ENCODE assay signal across 9 mouse cellular contexts in genomic region chr2:179729002-179729401, GRCm38 (mm10).
DNase-seq lines count a peak whose midpoint lies in the region; ATAC-seq and TF ChIP-seq lines count a peak whose summit lies in the region.
"Had no signal": no experiment of that assay in that cellular context is flagged by ENCODE, and none has a peak within 500 bp of the region (broad histone marks: within the 10 kb centered on the region; RNA-seq: fewer than 3 reads in every experiment).

No protein-coding gene starts in this region.

- ATAC-seq in CD4-positive, CD25-positive, alpha-beta regulatory T cell, adult 4 months: no peak
- no peak for ATAC-seq in intestine, postnatal 0 days
- ATAC-seq in intestine, embryonic 16.5 days: no peak

- H3K27ac ChIP-seq in intestine, postnatal 0 days (ENCODE audit: low read depth, low read length): no peak overlapping the region
- no peak overlapping the region for H3K27ac ChIP-seq in intestine, embryonic 16.5 days (ENCODE audit: low read length)
- H3K27ac ChIP-seq: macrophage had no signal

- H3K36me3 ChIP-seq in intestine, postnatal 0 days (ENCODE audit: control insufficient read depth, insufficient read depth): no peaks in the 10 kb centered on the region
- no peaks in the 10 kb centered on the region for H3K36me3 ChIP-seq in intestine, embryonic 16.5 days (ENCODE audit: control insufficient read depth, insufficient read depth, low read length)

- H3K27me3 ChIP-seq in intestine, postnatal 0 days (replicated peaks; ENCODE audit: control insufficient read depth, insufficient read depth, low read length): no peaks in the 10 kb centered on the region
- no peaks in the 10 kb centered on the region for H3K27me3 ChIP-seq in intestine, embryonic 16.5 days (replicated peaks; ENCODE audit: control insufficient read depth, insufficient read depth, low read length)

- no peaks in the 10 kb centered on the region for H3K9me3 ChIP-seq in intestine, postnatal 0 days (ENCODE audit: control insufficient read depth)
- H3K9me3 ChIP-seq in intestine, embryonic 16.5 days (ENCODE audit: control insufficient read depth, low read length): no peaks in the 10 kb centered on the region

- 52% methylated on average over 8 of the region's 8 CpGs for WGBS in intestine, postnatal 0 days
- 47% methylated on average over 8 of the region's 8 CpGs for WGBS in intestine, embryonic 16.5 days

- H3K4me1 ChIP-seq in intestine, postnatal 0 days (replicated peaks; ENCODE audit: control insufficient read depth, insufficient read depth, low read length): no peaks in the 10 kb centered on the region
- 0 out of 2 replicates have a peak, but pooled peaks cover 2% of the 10 kb centered on the region for H3K4me1 ChIP-seq in intestine, embryonic 16.5 days (ENCODE audit: control insufficient read depth, insufficient read depth, low read length)

- no peak overlapping the region for H3K9ac ChIP-seq in intestine, postnatal 0 days (ENCODE audit: low read depth, low read length)
- H3K9ac ChIP-seq in intestine, embryonic 16.5 days (ENCODE audit: low read depth, low read length): no peak overlapping the region

- H3K4me3 ChIP-seq in intestine, postnatal 0 days (ENCODE audit: low read depth, low read length): no peak overlapping the region
- H3K4me3 ChIP-seq in intestine, embryonic 16.5 days (ENCODE audit: low read length): no peak overlapping the region

- TF ChIP-seq CTCF in intestine, postnatal 0 days (IDR thresholded peaks at IDR 0.05; ENCODE audit: low read depth): peak; percentile 65

- H3K4me2 ChIP-seq in intestine, postnatal 0 days (replicated peaks; ENCODE audit: low read depth): no peak overlapping the region
- no peak overlapping the region for H3K4me2 ChIP-seq in intestine, embryonic 16.5 days (ENCODE audit: low read depth, low read length)

- DNase-seq in CD4-positive, CD25-positive, alpha-beta regulatory T cell, adult 2 months (ENCODE audit: low read depth, low spot score): peak; percentile 8
- peak; percentile 4 for DNase-seq in thymus, postnatal 0 days (ENCODE audit: low spot score)
- DNase-seq in thymus, postnatal 10 days (ENCODE audit: low spot score in 2 of 2): no peak
- DNase-seq in urinary bladder, postnatal 14 days (ENCODE audit: low spot score): no peak
- no peak for DNase-seq in right cerebral cortex, postnatal 25 days

Comparison
In these comparisons a context has a peak if more than half of its experiments do, and no peak if none do; other contexts are left out.
1. DNase-seq: peak in CD4-positive, CD25-positive, alpha-beta regulatory T cell, adult 2 months (single experiment) and thymus, postnatal 0 days (single experiment); none in thymus, postnatal 10 days (0 of 2), urinary bladder, postnatal 14 days (single experiment) and right cerebral cortex, postnatal 25 days (single experiment).